Mouse (Mus musculus): ENCODE results near the gene Cd37. TPM values are rescaled to one million over a fixed set of nuclear protein-coding genes. Genes with fewer than 3 reads are reported as not detected.
A peak's percentile ranks its signal among the peaks of the same experiment; 100 is the strongest.

Gene Cd37
- polyA plus RNA-seq (2014; fragmentation: Nextera tagmentation; extraction: Ambion mirVana): 2.4 and 4.8 TPM in 2 replicates

- DNase-seq (ENCODE audit: low spot score): no peak
- Histone ChIP-seq H3K4me2 (ENCODE audit: low read depth, low read length) (no peak within 1 kb of the TSS), H3K27ac (replicated peaks; ENCODE audit: low read depth, low read length) (no peak within 1 kb of the TSS), H3K4me3 (ENCODE audit: low read depth, low read length) (no peak within 1 kb of the TSS), H3K27me3 (replicated peaks; ENCODE audit: control insufficient read depth, insufficient read depth, low read length) (peaks cover 3% of the 10 kb centered on the region; the same call in 1 of the 2 replicates), H3K9ac (ENCODE audit: low read depth, low read length) (no peak within 1 kb of the TSS), H3K4me1 (ENCODE audit: control insufficient read depth, insufficient read depth, low read length) (peaks cover 18% of the 10 kb centered on the region), H3K36me3 (ENCODE audit: control insufficient read depth, insufficient read depth, low read length) (peaks cover under 1% of the 10 kb centered on the region; the same call in 1 of the 2 replicates), H3K9me3 (ENCODE audit: control insufficient read depth, low read length) (no peaks in the 10 kb centered on the region)
- no peak for ATAC-seq (ENCODE audit: low read depth)
- WGBS: 39% methylated on average over 20 of the region's 20 CpGs
Measured at GRCm38 (mm10) chr7:45238723-45239496, at the start of gene Cd37. Gene Cd37, minus strand, starts transcription at chr7:45239115.

GRCm38 (mm10) chr7:45286486-45286885 is 47.6 kb upstream of the Cd37 start:
- Histone ChIP-seq H3K36me3 (ENCODE audit: control insufficient read depth, insufficient read depth, low read length) (no peaks in the 10 kb centered on the region), H3K4me1 (ENCODE audit: control insufficient read depth, insufficient read depth, low read length) (no peaks in the 10 kb centered on the region), H3K4me3 (ENCODE audit: low read depth, low read length) (no peak overlapping the region), H3K27me3 (replicated peaks; ENCODE audit: control insufficient read depth, insufficient read depth, low read length) (no peaks in the 10 kb centered on the region), H3K9me3 (ENCODE audit: control insufficient read depth, low read length) (no peaks in the 10 kb centered on the region), H3K4me2 (ENCODE audit: low read depth, low read length) (no peak overlapping the region), H3K9ac (ENCODE audit: low read depth, low read length) (no peak overlapping the region), H3K27ac (replicated peaks; ENCODE audit: low read depth, low read length) (no peak overlapping the region)
- ATAC-seq (ENCODE audit: low read depth): no peak
- DNase-seq (ENCODE audit: low spot score): no peak
- WGBS: 85% methylated on average over 13 of the region's 13 CpGs

- DNase-seq (ENCODE audit: low spot score): no peak
- H3K27me3 ChIP-seq (replicated peaks; ENCODE audit: control insufficient read depth, insufficient read depth, low read length): peaks cover 6% of the 10 kb centered on the region
- no peak within 1 kb of the TSS for H3K27ac ChIP-seq (replicated peaks; ENCODE audit: low read depth, low read length)
- peak within 1 kb of the TSS; percentile 37 for H3K4me3 ChIP-seq (ENCODE audit: low read depth, low read length)
- WGBS: 7% methylated on average over 43 of the region's 44 CpGs
- peak within 1 kb of the TSS; percentile 63 for H3K4me2 ChIP-seq (ENCODE audit: low read depth, low read length)
- H3K36me3 ChIP-seq (ENCODE audit: control insufficient read depth, insufficient read depth, low read length): no peaks in the 10 kb centered on the region
- no peaks in the 10 kb centered on the region for H3K9me3 ChIP-seq (ENCODE audit: control insufficient read depth, low read length)
- ATAC-seq (ENCODE audit: low read depth): 0 out of 2 replicates have a peak, but pooled peaks have one; percentile 22
- peak within 1 kb of the TSS; percentile 49 for H3K9ac ChIP-seq (ENCODE audit: low read depth, low read length)
- no peaks in the 10 kb centered on the region for H3K4me1 ChIP-seq (ENCODE audit: control insufficient read depth, insufficient read depth, low read length)
Measured at GRCm38 (mm10) chr7:45277136-45277760, 38.3 kb upstream of the Cd37 start, which contains the start of gene Slc6a21. Gene Slc6a21, plus strand, starts transcription at chr7:45277513.

GRCm38 (mm10) chr7:45273672-45274071 is 34.8 kb upstream of the Cd37 start:
- WGBS: 92% methylated on average over 8 of the region's 8 CpGs

GRCm38 (mm10) chr7:45272786-45273412 is 34.0 kb upstream of the Cd37 start:
- Histone ChIP-seq H3K4me2 (ENCODE audit: low read depth, low read length) (no peak overlapping the region), H3K9me3 (ENCODE audit: control insufficient read depth, low read length) (no peaks in the 10 kb centered on the region), H3K27ac (replicated peaks; ENCODE audit: low read depth, low read length) (no peak overlapping the region), H3K4me1 (ENCODE audit: control insufficient read depth, insufficient read depth, low read length) (no peaks in the 10 kb centered on the region), H3K4me3 (ENCODE audit: low read depth, low read length) (no peak overlapping the region), H3K27me3 (replicated peaks; ENCODE audit: control insufficient read depth, insufficient read depth, low read length) (peaks cover 6% of the 10 kb centered on the region), H3K36me3 (ENCODE audit: control insufficient read depth, insufficient read depth, low read length) (no peaks in the 10 kb centered on the region), H3K9ac (ENCODE audit: low read depth, low read length) (no peak overlapping the region)
- WGBS: 77% methylated on average over 10 of the region's 10 CpGs
- DNase-seq (ENCODE audit: low spot score) (no peak), ATAC-seq (ENCODE audit: low read depth) (no peak)

More at GRCm38 (mm10) chr7:45273672-45274071, 34.8 kb upstream of the Cd37 start:
- ATAC-seq (ENCODE audit: low read depth): no peak
- Histone ChIP-seq H3K27me3 (replicated peaks; ENCODE audit: control insufficient read depth, insufficient read depth, low read length) (peaks cover 6% of the 10 kb centered on the region), H3K36me3 (ENCODE audit: control insufficient read depth, insufficient read depth, low read length) (no peaks in the 10 kb centered on the region), H3K4me1 (ENCODE audit: control insufficient read depth, insufficient read depth, low read length) (no peaks in the 10 kb centered on the region), H3K9ac (ENCODE audit: low read depth, low read length) (no peak overlapping the region), H3K4me2 (ENCODE audit: low read depth, low read length) (no peak overlapping the region), H3K4me3 (ENCODE audit: low read depth, low read length) (no peak overlapping the region), H3K27ac (replicated peaks; ENCODE audit: low read depth, low read length) (no peak overlapping the region), H3K9me3 (ENCODE audit: control insufficient read depth, low read length) (no peaks in the 10 kb centered on the region)
- no peak for DNase-seq (ENCODE audit: low spot score)

- 79% methylated on average over 1 of the region's 1 CpGs for WGBS
- H3K27ac ChIP-seq (replicated peaks; ENCODE audit: low read depth, low read length): no peak overlapping the region
- H3K36me3 ChIP-seq (ENCODE audit: control insufficient read depth, insufficient read depth, low read length): no peaks in the 10 kb centered on the region
- no peak overlapping the region for H3K4me2 ChIP-seq (ENCODE audit: low read depth, low read length)
- H3K4me1 ChIP-seq (ENCODE audit: control insufficient read depth, insufficient read depth, low read length): no peaks in the 10 kb centered on the region
- H3K4me3 ChIP-seq (ENCODE audit: low read depth, low read length): no peak overlapping the region
- no peak overlapping the region for H3K9ac ChIP-seq (ENCODE audit: low read depth, low read length)
- no peak for DNase-seq (ENCODE audit: low spot score)
- H3K9me3 ChIP-seq (ENCODE audit: control insufficient read depth, low read length): no peaks in the 10 kb centered on the region
- no peak for ATAC-seq (ENCODE audit: low read depth)
- no peaks in the 10 kb centered on the region for H3K27me3 ChIP-seq (replicated peaks; ENCODE audit: control insufficient read depth, insufficient read depth, low read length)
Measured at GRCm38 (mm10) chr7:45265518-45265917, 26.6 kb upstream of the Cd37 start.

- H3K4me1 ChIP-seq (ENCODE audit: control insufficient read depth, insufficient read depth, low read length): no peaks in the 10 kb centered on the region
- ATAC-seq (ENCODE audit: low read depth) (no peak), DNase-seq (ENCODE audit: low spot score) (no peak)
- H3K4me3 ChIP-seq (ENCODE audit: low read depth, low read length): no peak overlapping the region
- H3K9ac ChIP-seq (ENCODE audit: low read depth, low read length): no peak overlapping the region
- H3K27ac ChIP-seq (replicated peaks; ENCODE audit: low read depth, low read length): no peak overlapping the region
- no peaks in the 10 kb centered on the region for H3K36me3 ChIP-seq (ENCODE audit: control insufficient read depth, insufficient read depth, low read length)
- H3K4me2 ChIP-seq (ENCODE audit: low read depth, low read length): no peak overlapping the region
- 75% methylated on average over 3 of the region's 3 CpGs for WGBS
- no peaks in the 10 kb centered on the region for H3K9me3 ChIP-seq (ENCODE audit: control insufficient read depth, low read length)
- H3K27me3 ChIP-seq (replicated peaks; ENCODE audit: control insufficient read depth, insufficient read depth, low read length): no peaks in the 10 kb centered on the region
Measured at GRCm38 (mm10) chr7:45264348-45264747, 25.4 kb upstream of the Cd37 start.

- Histone ChIP-seq H3K36me3 (ENCODE audit: control insufficient read depth, insufficient read depth, low read length) (no peaks in the 10 kb centered on the region), H3K9ac (ENCODE audit: low read depth, low read length) (no peak overlapping the region), H3K27ac (replicated peaks; ENCODE audit: low read depth, low read length) (no peak overlapping the region), H3K9me3 (ENCODE audit: control insufficient read depth, low read length) (no peaks in the 10 kb centered on the region), H3K4me3 (ENCODE audit: low read depth, low read length) (no peak overlapping the region), H3K27me3 (replicated peaks; ENCODE audit: control insufficient read depth, insufficient read depth, low read length) (no peaks in the 10 kb centered on the region), H3K4me2 (ENCODE audit: low read depth, low read length) (no peak overlapping the region), H3K4me1 (ENCODE audit: control insufficient read depth, insufficient read depth, low read length) (no peaks in the 10 kb centered on the region)
- WGBS: 37% methylated on average over 7 of the region's 7 CpGs
- ATAC-seq (ENCODE audit: low read depth): peak; percentile 60
- peak; percentile 16 for DNase-seq (ENCODE audit: low spot score)
Measured at GRCm38 (mm10) chr7:45263006-45263607, 24.2 kb upstream of the Cd37 start.

Measured in embryonic facial prominence, embryonic 14.5 days (tissue).